Mouse (Mus musculus): Measurements from ENCODE around the gene Dcun1d1.

DNA sequence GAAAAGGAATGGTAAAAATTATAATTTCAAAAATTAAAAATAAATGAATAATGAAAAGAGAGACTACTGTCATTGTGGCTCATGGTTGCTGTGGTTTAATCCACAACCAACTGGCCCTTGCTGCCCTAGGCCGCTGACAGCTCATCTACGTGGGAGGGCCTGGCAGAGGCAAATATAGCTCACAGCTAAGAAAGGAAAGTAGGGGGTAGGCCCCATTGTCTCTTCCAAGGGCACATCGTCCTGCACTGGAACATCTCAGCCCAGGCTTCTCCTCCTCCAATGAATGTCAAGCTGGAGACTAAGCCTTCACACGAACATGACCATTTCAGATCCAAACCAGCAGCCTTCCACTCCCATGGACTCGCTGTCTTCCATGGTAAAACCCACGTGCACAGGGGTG, 49.0 kb upstream of the Dcun1d1 start:
- TF ChIP-seq CTCF (IDR thresholded peaks at IDR 0.05; ENCODE audit: control insufficient read depth, insufficient read depth, low read length) (no peak), POLR2A (IDR thresholded peaks at IDR 0.05; ENCODE audit: borderline replicate concordance, control insufficient read depth, low read depth, low read length) (no peak)

Measured in bone marrow, adult 2 months (tissue).